Mouse (Mus musculus) Patski (cell line): ENCODE data around the gene Golt1b. TPM values are rescaled to one million over a fixed set of nuclear protein-coding genes. Genes with fewer than 3 reads are reported as not detected.
A peak's percentile ranks its signal among the peaks of the same experiment; 100 is the strongest.

Experiments
- ATAC-seq: fragments of 100-300 bp; one replicate; pipeline ENCODE4 v1.8.0; 2021
- CTCF ChIA-PET: fragments of 350-600 bp; sonication (Branson Sonifier 250); formaldehyde crosslinking; loops from one replicate; lab custom pipeline; 2022; ENCODE audit warnings: inconsistent platforms; lab: Charles Lee
- POLR2A ChIA-PET: fragments of 350-600 bp; sonication (Branson Sonifier 250); formaldehyde crosslinking; loops from one replicate; lab custom pipeline; 2022; ENCODE audit warnings: antibody characterized with exemption, inconsistent platforms; lab: Charles Lee
- DNase-seq: peaks from one replicate; pipeline ENCODE4 v3.0.0-alpha.2; 2011; ENCODE audit warnings: low read depth, low spot score
- H3K27me3 ChIP-seq: fragments of 371-371 bp; one replicate; pipeline ENCODE4 v1.5.1; 2021
- CTCF ChIP-seq: fragments of 100-300 bp; IDR thresholded peaks from one replicate; pipeline ENCODE4 v1.5.1; 2021
- in situ Hi-C: fragments of 300-500 bp; cut with MboI; formaldehyde crosslinking; loops from 3 replicates; pipeline ENCODE4 v1.11.1; 2018; ENCODE audit warnings: low pct_unique_long_range_greater_than_20kb, mixed read lengths
- polyA plus RNA-seq: library from polyadenylated mRNA; unstranded; gene quantifications from one replicate; pipeline ENCODE4 v1.2.3, GENCODE M21; 2021

Golt1b gene
- polyA plus RNA-seq, 1 experiment from 2014 or later = 44.6 TPM

GRCm38 (mm10) chr6:142379961-142380360 is 7.1 kb upstream of the Golt1b start:
- in situ Hi-C loops = no loop called here
- no peak for TF ChIP-seq CTCF
- no peaks in the 10 kb centered on the region for H3K27me3 ChIP-seq
- no peak for DNase-seq
- ATAC-seq = no peak
- ChIA-PET POLR2A (no interaction called here), CTCF (no interaction called here)

GRCm38 (mm10) chr6:142381615-142382014 is 5.4 kb upstream of the Golt1b start:
- ATAC-seq (peak; percentile 51), DNase-seq (no peak)
- in situ Hi-C loops = no loop called here
- no peak for TF ChIP-seq CTCF
- no peaks in the 10 kb centered on the region for H3K27me3 ChIP-seq
- ChIA-PET POLR2A (interaction anchor here (1.3 kb wide), 1 partner anchor 11 kb away, joined by 3 read pairs; no protein-coding TSS in a partner anchor), CTCF (interaction anchor here (1.1 to 1.6 kb wide), 2 partner anchors 11 to 39 kb away, joined by 3 to 4 read pairs; no protein-coding TSS in a partner anchor)

- ATAC-seq (no peak), DNase-seq (no peak)
- in situ Hi-C loops = no loop called here
- TF ChIP-seq CTCF = no peak
- no peaks in the 10 kb centered on the region for H3K27me3 ChIP-seq
- ChIA-PET POLR2A (no interaction called here), CTCF (interaction anchor here (1.3 kb wide), 1 partner anchor 22 kb away, joined by 3 read pairs; no protein-coding TSS in a partner anchor)
Measured at GRCm38 (mm10) chr6:142384521-142384920, 2.5 kb upstream of the Golt1b start.

GRCm38 (mm10) chr6:142386285-142387010 is 573 bp upstream of the Golt1b start:
- no peak for TF ChIP-seq CTCF
- DNase-seq (no peak), ATAC-seq (no peak)
- no peaks in the 10 kb centered on the region for H3K27me3 ChIP-seq
- POLR2A ChIA-PET = no interaction called here
- in situ Hi-C loops = no loop called here
- CTCF ChIA-PET = no interaction called here

- H3K27me3 ChIP-seq = no peaks in the 10 kb centered on the region
- ChIA-PET POLR2A (interaction anchor here (0.6 kb wide), 3 partner anchors 21 to 274 kb away, joined by 3 to 4 read pairs (median 3); no protein-coding TSS in a partner anchor), CTCF (no interaction called here)
- DNase-seq = no peak
- no peak for TF ChIP-seq CTCF
- ATAC-seq = peak; percentile 14
- in situ Hi-C loops = no loop called here
Measured at GRCm38 (mm10) chr6:142387755-142388271, 792 bp downstream of the Golt1b start.

- ChIA-PET CTCF (interaction anchor here (0.7 to 1.6 kb wide), 2 partner anchors 23 to 27 kb away, joined by 3 to 4 read pairs; no protein-coding TSS in a partner anchor), POLR2A (interaction anchor here (0.7 to 1.5 kb wide), 2 partner anchors 21 to 31 kb away, joined by 4 read pairs; no protein-coding TSS in a partner anchor)
- TF ChIP-seq CTCF = no peak
- no peaks in the 10 kb centered on the region for H3K27me3 ChIP-seq
- in situ Hi-C loops = no loop called here
- no peak for DNase-seq
- ATAC-seq = no peak
Measured at GRCm38 (mm10) chr6:142389101-142389500, 2.1 kb downstream of the Golt1b start.

- H3K27me3 ChIP-seq = no peaks in the 10 kb centered on the region
- no peak for DNase-seq
- in situ Hi-C loops = no loop called here
- CTCF ChIA-PET = no interaction called here
- no peak for ATAC-seq
- TF ChIP-seq CTCF = no peak
- POLR2A ChIA-PET = no interaction called here
Measured at GRCm38 (mm10) chr6:142392312-142392711, 5.3 kb downstream of the Golt1b start.

- in situ Hi-C loops = no loop called here
- DNase-seq (no peak), ATAC-seq (no peak)
- TF ChIP-seq CTCF = no peak
- ChIA-PET CTCF (no interaction called here), POLR2A (no interaction called here)
- H3K27me3 ChIP-seq = no peaks in the 10 kb centered on the region
Measured at GRCm38 (mm10) chr6:142394669-142395068, 7.6 kb downstream of the Golt1b start.

- in situ Hi-C loops = no loop called here
- DNase-seq (no peak), ATAC-seq (no peak)
- no peaks in the 10 kb centered on the region for H3K27me3 ChIP-seq
- POLR2A ChIA-PET = no interaction called here
- CTCF ChIA-PET = interaction anchor here (1.2 kb wide), 1 partner anchor 18 kb away, joined by 3 read pairs; no protein-coding TSS in a partner anchor
- TF ChIP-seq CTCF = no peak
Measured at GRCm38 (mm10) chr6:142395756-142396155, 8.7 kb downstream of the Golt1b start.

- H3K27me3 ChIP-seq = no peaks in the 10 kb centered on the region
- POLR2A ChIA-PET = no interaction called here
- TF ChIP-seq CTCF = no peak
- in situ Hi-C loops = no loop called here
- no peak for DNase-seq
- ATAC-seq = no peak
- CTCF ChIA-PET = no interaction called here
Measured at GRCm38 (mm10) chr6:142411140-142411539, 24.1 kb downstream of the Golt1b start.

- H3K27me3 ChIP-seq = no peaks in the 10 kb centered on the region
- no peak for TF ChIP-seq CTCF
- ChIA-PET CTCF (interaction anchor here (1.0 to 1.1 kb wide), 3 partner anchors 24 to 373 kb away, joined by 3 read pairs; no protein-coding TSS in a partner anchor), POLR2A (no interaction called here)
- in situ Hi-C loops = no loop called here
- DNase-seq (no peak), ATAC-seq (no peak)
Measured at GRCm38 (mm10) chr6:142412906-142413491, 26.0 kb downstream of the Golt1b start, which contains the start of gene Spx. Gene Spx (plus strand): TSS chr6:142413441.
